Mouse (Mus musculus) embryonic fibroblast, embryonic 13.5 days (primary cell): ENCODE data around the gene Fbxl13.

Source experiments
- CTCF ChIP-seq: IDR thresholded peaks from 2 replicates; pipeline ENCODE4 v1.5.1; 2011; ENCODE audit warnings: mild to moderate bottlenecking, control low read depth, low read length, moderate library complexity, borderline replicate concordance; ENCODE audit not compliant: insufficient read depth
- POLR2A ChIP-seq: IDR thresholded peaks from 2 replicates; pipeline ENCODE4 v1.6.1; 2011; ENCODE audit warnings: low read depth, mild to moderate bottlenecking, control low read depth, low read length, moderate library complexity

GRCm38 (mm10) chr5:21482446-21483222 lies 162.8 kb downstream of the Fbxl13 start:
- TF ChIP-seq POLR2A = no peak
- TF ChIP-seq CTCF = no peak
